Mouse (Mus musculus): ENCODE data around the gene Cdc42ep4.

- TF ChIP-seq CTCF (IDR thresholded peaks at IDR 0.05; ENCODE audit: low read depth) (no peak), EP300 (IDR thresholded peaks at IDR 0.05; ENCODE audit: low read depth) (no peak)
These were observed at the start of gene Cdc42ep4 for GRCm38 (mm10) chr11:113751484-113752084.

All from heart, postnatal 0 days (tissue).